Mouse (Mus musculus): ENCODE measurements at regions not wholly inside any gene's neighbourhood (a gene's known extent, or its start where the extent isn't known, plus 50 kb on each side); places are given as distances from the start of the nearest gene placed in this dataset.
A peak's percentile ranks its signal among the peaks of the same experiment; 100 is the strongest.
"Not testable (repeated sequence)": the region's sequence is repeated elsewhere in the genome, so short reads cannot be mapped to it uniquely, and the experiment has no call there.

DNA sequence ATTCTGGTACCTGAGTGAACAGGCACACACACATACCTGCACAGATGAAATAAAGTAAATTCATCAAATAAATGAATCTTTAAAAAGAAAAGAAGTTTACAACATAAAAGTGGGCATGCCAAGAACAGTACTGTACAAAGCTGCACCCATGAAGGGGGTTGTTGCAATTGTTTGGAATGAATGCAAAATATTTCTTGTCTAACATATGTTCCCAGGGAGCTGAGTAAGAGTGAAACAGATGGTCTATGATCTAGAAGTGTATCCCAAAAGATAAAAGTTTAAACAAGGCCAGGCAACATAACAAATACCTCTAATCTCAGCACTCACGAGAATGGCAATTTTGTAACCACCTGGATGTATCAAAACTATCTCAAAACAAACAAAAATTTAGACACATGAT is 1685.5 kb upstream of the Dsel start:
- no peak for DNase-seq

DNA sequence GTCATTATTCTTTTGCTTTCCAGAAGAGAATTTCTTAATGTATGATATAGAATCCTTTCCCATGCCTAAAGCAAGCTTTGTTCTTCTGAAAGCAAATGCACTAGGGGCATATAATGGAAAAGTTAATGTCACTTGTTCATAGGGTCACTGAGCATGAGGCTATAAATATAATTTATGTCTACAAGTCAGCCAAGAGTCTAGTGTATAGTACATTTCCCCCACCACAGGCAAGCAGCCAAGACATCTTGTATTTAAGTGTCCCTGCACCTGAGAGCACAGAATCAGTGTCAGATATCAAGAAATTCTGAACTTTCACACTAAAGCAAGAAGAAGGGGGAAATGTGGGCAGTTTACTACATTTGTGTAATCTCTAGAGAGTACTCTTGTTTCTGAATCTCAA is 1675.3 kb upstream of the Dsel start:
- no peak for DNase-seq

DNA sequence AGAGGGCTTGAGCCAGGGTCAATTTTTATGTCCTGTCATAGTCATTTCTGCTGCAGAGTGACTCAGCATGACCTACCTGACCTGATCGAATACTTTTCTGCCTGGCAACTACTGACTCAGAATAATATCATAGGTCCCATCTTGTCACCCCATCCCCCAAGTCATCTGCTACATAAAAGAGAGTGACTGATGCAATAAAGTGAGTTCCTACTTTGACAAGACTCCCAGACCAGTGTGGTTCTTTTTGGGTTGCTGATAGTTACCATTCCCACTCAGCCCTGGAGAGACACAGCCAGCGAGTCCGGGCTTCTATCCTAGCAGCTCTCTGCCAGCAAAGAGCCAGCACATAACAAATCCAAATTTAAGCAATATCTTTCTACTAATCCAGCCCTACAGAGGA is 1665.8 kb upstream of the Dsel start:
- DNase-seq = no peak

DNA sequence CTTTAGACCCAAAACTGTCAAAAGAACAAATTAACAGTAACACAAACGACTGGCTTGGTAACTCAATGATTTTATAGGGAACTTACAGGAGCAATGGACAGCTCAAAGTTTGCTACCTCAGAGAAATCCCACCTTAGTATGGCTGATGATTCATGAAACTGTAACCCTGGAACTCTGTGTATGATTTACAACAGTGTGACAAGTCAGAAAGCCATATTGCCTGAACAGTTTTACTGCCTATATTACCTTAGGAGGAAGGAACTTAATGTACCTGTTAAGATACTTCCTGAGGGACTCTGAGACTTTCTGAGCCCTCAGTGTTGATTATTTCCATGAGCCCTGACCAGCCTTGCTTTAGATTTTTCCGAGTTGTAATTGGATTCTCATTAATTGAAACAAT is 1631.3 kb upstream of the Dsel start:
- no peak for DNase-seq

DNA sequence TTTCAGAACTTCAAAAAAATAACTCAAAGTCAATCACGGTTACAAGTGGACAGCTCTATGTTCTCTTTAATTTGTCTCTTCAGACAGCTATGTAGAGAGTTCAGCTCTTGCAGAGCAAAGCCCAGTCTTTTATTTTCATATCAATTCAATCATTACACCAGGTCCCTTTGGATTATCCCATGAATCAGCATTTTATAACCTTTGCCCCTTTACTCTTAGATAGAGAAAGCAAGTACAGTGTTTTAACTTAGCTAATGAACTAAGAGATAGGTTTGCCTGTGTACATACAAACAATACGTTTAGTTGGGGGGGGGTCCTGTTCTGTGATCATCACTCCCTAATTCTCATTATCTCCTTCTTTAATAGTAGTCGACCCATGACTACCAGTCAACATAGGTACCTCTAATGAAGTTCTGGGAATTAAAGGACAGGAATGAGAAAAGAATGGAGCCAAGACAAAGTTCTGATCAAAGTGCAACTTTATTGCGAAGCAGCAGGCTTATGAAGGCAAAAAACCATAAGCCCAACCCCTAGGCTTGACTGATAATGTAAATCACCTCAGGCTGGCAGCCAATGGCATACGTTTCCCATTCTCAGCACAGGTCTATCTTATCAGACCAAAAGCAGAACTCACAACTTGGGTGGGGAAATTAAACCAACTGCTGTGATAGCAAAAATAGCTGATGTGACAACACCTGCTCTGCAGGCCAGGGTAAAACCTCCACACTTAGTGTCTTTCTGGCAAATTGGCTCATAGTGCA is 1625.7 kb upstream of the Dsel start:
- no peak for DNase-seq

DNA sequence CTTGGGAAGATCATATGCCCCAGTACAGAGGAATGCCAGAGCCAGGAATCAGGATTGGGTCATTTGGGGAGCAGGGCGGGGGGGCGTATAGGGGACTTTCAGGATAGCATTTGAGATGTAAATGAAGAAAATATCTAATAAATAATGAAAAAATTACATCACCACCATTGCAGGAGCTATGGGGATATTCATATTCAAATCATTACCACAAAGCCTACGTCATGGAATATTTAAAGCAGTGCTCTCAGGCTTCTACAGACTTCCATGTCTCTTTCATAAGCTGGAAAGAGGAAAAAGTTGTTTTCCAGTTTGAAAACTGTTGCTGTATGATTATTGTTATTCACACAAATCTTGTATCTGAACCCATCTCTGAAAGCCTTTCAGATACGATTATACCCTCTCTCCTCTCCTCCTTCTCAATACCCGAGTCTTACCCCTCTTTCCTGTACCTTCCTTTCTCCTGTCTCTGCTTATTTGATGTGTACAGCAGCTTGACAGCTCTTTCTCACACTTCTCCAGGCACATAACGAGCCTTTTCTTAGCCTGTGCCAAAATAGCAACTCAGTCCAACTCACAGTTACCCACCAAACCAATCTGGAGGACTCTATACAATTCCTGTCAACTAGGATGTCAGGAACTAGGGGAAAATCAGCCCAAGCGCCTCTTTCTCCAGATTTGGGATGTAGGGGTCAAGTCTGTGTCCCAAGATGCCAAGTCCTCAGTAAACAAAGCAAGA is 1592.0 kb upstream of the Dsel start:
- no peak for DNase-seq

DNA sequence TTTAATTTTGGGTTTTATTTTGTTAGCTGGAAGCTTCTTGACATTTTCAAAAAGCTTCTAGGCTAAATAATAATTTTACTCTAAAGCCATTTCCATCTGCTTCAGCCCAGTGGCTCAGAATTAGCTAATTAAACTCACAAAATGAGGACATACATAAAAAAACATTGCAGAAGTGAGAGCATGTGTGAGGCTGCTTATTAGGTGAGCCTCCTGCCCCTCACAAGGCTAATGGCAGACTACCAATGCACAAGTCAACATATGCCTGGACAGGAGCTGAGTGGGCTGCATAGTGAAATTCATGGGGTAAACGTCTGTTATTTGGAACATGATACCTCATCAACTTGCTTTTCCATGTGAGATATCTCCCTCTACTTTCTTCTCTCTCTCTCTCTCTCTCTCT is 1569.0 kb upstream of the Dsel start:
- no peak for DNase-seq

DNA sequence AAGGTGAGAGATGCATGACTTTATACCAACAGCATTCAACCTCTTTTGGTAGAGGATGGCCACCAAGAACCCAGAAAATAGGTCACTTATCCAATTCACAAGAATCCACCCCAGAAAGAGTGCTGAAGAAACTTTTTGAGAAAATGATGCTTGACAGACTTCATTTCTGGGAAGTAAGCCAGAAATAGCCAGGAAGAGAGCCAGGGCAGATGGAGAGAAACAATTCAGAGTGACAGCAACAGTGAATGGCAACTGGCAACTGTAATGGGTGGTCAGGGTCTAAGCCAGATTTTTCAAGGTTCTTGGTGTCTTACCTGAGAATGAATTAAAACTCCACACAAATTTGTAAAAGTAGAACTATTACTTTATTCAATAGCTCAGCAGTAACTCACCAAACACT is 1566.5 kb upstream of the Dsel start:
- no peak for DNase-seq

DNA sequence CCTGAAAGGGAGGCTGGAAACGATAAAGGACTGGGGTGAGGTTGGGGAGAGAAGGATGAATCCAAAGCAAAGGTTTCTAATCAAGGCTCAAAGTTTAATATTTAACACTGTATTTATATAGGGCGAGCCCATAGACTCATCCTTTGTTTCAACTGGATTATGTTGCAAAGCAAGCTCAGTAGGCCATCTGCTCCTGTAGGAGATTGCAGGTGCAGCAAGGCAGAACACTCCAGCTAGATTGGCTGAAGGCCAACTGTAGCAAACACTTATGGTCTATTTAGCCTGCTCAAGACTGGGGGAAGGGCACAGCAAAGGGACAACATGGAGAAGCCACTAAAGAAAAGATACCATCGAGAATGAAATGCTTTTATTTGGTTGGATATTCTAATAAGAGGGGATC is 1548.1 kb upstream of the Dsel start:
- DNase-seq = peak; percentile 2 to 42

DNA sequence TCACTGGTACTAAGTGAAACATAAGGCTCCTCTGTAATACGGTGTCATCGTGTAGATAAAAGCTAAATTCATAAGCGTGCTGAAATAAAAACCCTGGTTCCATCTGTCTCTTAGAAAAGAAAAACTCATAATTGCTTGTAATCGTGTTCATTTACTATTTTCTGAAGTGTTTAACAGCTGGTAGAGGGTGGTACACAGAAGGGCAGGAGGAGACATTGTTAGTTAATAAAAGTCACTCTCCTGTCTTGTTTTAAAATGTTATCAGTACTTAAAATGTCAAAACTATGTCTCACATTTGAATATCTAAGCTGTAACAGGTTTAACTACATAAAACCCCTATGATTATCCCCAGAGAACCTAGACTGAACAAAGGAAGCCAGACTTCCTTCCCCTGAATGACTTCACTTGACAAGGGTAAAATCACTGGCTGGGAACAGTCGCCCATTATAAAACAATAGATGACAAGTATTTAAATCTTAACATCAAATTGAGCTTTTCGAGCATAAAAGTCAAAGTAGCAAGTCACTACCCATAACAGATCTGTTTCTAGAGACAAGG is 1530.6 kb upstream of the Dsel start:
- DNase-seq = no peak

DNA sequence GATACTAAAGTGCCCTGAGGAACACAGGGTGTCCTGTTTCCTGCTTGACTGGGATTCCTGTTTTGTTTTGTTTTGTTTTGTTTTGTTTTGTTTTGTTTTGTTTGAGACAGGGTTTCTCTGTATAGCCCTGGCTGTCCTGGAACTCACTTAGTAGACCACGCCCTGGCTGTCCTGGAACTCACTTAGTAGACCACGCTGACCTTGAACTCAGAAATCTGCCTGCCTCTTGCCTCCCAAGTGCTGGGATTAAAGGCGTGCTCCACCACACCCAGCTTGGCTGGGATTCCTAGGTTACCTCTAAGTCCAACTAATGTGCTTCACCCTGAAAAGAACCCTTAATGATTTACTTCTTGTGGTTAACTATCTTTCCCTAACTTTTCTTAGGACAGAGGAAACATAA is 1529.6 kb upstream of the Dsel start:
- DNase-seq = not testable (repeated sequence)

DNA sequence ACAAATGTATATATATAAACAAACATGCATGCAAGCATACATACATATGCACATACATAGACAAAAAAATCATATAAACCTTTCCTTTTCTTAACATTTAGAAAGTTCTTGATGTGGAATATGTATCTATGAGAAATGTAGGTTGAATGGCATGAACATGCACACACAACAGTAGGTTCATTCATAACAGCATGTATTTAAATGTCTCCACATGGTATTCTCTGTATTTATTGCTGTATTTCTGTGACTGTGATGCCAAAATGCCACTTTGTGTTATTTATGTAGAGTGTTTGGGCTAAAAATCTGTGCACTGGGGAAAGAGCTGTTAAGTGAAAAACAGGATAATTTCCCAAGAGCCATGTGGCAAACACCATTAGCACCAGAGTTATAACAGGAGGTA is 1528.2 kb upstream of the Dsel start:
- DNase-seq = no peak

DNA sequence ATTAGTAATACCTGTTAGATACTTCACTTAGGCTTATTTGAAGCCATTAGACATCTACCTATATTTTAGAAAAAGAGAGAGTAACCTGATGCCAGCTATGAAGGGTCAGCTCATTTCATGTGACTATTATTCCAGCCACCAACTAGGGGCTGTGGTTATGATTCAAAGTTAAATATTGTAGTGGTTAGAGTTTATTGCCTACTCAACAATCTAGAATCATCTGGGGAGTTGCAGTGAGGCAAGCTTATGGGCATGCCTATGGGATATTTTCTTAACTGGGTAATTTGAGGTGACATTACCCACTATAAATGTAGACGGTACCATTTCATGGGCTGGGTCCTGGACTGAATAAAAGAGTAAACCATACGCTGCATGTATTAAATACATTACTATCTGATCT is 1525.2 kb upstream of the Dsel start:
- DNase-seq = no peak

DNA sequence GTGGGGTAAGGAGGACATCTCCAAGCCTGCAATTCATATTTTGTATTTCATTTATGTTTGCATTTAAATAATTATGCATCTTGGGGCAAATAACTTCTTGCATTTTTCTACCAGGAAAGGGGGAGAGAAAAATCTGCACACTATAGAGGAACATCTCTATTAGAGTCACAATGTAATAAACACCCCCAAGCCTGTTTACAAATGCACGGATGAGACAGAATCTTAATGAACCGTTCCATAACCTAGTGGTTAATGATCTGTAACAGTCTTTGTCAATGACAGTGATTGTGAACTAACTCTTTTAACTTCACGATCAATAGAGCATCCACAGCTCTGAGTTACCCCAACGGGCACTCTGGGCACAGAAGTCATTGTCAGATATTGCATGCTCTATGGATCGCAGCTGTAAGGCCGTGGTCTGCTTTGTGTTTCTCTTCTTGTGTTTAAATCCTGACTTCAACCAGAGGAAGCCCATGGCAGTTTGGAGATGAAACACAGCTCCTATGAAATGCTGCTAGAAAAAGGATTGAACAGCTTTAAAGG is 1520.2 kb upstream of the Dsel start:
- DNase-seq = no peak

DNA sequence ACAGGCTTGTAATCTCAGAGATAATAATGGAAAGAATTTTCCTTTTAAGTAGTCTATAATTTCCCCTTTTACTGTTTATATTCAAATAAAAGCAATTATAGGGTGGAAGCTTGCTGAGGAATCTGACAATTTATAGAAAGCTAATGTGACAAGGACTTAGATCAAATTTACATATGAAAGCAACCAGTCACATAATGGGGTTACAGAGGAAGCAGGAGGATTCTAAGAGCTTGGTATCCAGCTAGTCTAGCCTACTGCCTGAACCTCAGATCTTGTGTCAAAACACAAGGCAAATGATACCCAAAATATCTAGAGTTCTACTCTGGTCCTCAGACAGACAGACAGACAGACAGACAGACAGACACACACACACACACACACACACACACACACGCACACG is 1519.0 kb upstream of the Dsel start:
- no peak for DNase-seq

DNA sequence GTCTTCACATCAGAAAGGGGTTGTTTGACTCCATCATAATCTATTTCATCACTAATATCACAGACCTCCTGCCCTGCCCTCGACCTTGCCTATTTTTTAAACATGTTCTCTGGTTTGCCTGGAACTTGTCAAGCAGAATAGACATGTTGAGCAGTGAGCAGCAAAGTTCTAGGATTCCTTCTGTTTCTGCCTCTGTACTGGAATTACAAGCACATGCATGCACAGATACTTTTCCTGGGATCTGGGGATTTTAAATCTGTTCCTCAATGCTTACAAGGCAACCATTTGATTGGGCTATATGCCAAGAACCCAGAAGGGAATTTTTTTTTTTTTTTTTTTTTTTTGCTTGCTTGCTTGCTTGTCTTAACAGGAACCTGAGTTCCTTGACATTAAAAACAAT is 1508.0 kb upstream of the Dsel start:
- no peak for DNase-seq

DNA sequence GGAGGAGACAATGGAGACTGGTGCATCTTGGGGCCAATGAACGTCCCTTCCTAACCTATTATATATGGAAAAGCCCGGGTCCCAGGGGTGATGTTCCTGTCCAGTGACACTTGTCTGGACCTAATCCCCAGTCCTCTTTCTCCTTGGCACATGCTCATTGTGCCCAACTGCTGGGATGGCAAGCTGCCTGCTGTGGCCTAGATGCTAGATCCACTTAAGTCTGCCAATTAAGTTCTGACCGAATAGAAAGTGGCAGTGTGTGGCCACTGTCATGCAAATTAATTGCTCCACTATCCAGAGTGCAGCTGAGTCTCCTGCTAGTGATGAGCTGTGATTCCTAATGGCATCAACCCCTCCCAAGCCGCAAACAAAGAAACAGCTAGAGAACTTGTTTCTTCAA is 1493.5 kb upstream of the Dsel start:
- DNase-seq = no peak

DNA sequence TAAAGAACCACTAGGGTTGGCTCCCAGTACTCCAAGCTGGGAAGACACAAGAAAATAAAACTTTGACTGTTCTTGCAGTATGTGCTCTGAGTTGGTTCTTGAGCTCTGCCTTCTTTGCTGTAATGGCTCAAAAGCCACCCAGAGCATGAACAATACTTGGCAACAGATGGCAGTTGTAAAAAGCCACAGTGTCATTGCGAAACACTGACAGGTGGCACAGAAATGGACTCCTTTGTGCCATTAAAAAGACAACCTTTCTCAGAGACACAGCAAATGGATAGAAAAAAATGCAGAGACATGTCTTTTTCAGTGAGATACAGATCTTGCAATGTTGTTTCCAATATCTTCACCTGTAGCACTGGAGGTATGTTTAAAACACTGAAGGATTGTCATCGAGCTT is 1443.3 kb upstream of the Dsel start:
- no peak for DNase-seq

DNA sequence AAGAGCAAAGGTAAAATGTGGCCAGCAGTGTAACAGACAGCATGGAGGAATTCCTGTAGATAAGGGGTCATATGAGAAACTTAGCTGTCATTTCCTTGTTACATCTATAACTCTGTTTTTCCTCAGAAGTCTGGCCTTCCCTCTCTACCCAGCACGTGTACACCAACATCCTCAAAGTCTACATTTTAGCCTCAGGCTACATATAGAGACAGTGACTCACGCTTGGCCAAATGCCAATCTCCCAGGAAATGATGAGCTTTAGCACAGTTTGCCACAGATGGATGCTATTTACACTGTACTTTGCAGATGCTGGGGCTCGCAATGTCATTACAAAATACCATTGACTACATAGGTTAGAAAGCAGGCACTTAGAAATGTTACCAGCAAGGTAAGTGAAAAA is 1433.1 kb upstream of the Dsel start:
- DNase-seq = no peak

DNA sequence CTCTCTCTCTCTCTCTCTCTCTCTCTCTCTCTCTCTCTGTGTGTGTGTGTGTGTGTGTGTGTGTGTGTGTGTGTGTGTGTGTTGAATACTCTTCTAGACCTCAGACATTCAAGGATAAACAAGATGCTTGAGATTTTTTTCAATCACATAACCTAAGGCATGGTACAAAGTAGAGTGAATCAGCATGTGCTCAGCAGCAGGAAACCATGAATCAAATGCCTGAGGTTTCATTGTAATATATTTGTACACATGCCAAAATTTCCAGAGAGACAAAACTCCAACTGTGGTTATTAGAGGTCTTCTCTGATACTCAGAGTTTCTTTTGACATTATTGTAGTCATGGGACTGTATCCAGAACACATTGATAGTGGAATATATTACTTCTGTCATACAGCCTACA is 1423.5 kb upstream of the Dsel start:
- DNase-seq = no peak

DNA sequence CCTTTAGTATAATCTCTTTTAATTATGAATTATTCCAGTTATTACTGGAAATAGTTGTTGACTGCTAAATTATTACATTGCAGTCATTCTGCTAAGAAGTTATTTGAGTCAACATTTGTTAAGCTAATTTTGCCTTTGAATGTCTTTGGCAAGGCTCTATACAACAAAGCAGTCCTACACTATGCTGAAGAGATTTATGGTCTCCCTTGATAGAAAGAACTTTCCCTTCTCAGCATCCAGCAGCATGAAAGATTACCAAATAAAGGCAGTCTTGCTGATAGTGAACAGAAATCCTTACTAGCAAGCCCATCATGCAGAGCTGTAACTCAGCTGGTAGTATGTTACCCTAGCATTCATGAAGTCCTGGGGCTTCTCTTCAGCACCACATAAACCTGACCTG is 1419.4 kb upstream of the Dsel start:
- DNase-seq = no peak

DNA sequence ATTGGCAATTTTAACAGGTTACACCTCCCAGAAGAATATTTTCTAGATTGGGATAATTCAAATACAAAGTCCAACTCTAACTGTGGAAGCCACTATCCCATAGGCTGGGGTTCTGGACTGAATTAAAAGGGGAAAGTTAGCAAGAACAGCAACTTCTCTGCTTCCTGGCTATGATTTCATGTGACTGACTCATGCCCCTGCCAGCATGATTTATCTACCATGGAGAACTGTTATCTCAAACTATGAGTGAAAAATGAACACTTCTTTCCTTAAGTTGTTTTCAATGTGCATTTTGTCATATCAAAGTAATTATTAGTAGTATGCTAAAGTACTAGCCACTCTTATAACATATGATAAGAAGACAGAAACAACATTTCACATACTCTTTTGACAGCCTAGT is 1394.7 kb upstream of the Dsel start:
- DNase-seq = no peak

DNA sequence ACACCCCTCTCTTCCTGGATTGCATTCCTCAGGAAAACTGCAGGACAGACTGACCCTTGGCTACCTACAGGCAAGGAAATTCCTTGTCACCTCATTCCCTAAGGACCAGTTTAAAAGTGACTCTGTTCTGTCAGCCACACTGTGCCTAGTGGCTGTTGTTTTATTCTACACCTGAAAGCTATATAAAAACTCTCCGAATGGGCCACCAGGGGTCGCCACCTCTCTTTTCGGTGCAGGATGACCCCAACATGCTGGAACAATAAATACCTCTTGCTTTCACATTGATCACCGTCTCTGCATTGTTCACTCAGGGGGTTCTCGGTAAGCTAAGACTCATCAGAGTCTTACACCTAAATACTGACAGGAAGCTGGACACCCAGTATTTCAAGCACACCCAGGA is 1382.6 kb upstream of the Dsel start:
- no peak for DNase-seq

DNA sequence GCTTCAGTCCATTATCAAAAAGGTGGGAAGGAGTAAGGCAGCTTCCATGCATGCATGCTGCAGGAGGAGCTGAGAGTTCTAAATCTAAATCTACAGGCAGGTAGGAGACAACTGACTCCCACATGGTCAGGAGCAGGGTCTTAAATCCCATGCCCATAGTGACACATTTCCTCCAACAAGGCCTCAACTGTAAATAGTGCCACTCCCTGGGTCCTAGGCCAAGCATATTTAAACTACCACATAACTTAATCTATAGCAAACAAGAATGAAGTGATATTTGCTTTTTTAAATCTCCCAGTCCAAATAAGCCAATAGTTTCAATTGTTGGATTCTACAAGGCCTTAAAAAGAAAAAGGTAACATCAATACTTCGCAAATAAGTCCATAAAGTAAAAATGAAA is 1345.4 kb upstream of the Dsel start:
- DNase-seq = no peak

All from kidney, postnatal 25 days (tissue).